Mouse (Mus musculus) forebrain, embryonic 14.5 days (tissue): Measurements from ENCODE around the gene Rbm48. TPM values are rescaled to one million over a fixed set of nuclear protein-coding genes. Genes with fewer than 3 reads are reported as not detected.

Source experiments
- ATAC-seq: fragments of 200-750 bp; cut with Nextera tagmentation; 2 replicates; pipeline ENCODE4 v1.8.0; 2017; ENCODE audit warnings: mild to moderate bottlenecking, moderate library complexity
- DNase-seq: peaks from one replicate; pipeline ENCODE4 v3.0.0-alpha.2; 2015; ENCODE audit warnings: low spot score
- H3K27ac ChIP-seq: fragments of 300-500 bp; sonication (generic); 2 replicates; pipeline ENCODE4 v1.5.1; 2014; ENCODE audit warnings: low read depth, mild to moderate bottlenecking, control low read depth, low read length, moderate library complexity
- H3K27me3 ChIP-seq: fragments of 300-500 bp; sonication (generic); replicated peaks from 2 replicates; pipeline ENCODE4 v1.6.1; 2014; ENCODE audit warnings: low read length, control low read depth, mixed read lengths; ENCODE audit not compliant: control insufficient read depth, insufficient read depth
- H3K36me3 ChIP-seq: fragments of 300-500 bp; sonication (generic); 2 replicates; pipeline ENCODE4 v1.6.1; 2014; ENCODE audit warnings: low read length, control low read depth; ENCODE audit not compliant: control insufficient read depth, insufficient read depth
- H3K4me1 ChIP-seq: fragments of 300-500 bp; sonication (generic); 2 replicates; pipeline ENCODE4 v1.6.1; 2014; ENCODE audit warnings: antibody characterized with exemption, low read length, control low read depth; ENCODE audit not compliant: control insufficient read depth, insufficient read depth
- H3K4me2 ChIP-seq: fragments of 300-500 bp; sonication (generic); 2 replicates; pipeline ENCODE4 v1.6.1; 2014; ENCODE audit warnings: mild to moderate bottlenecking, control low read depth, low read length
- H3K4me3 ChIP-seq: fragments of 300-500 bp; sonication (generic); 2 replicates; pipeline ENCODE4 v1.5.1; 2014; ENCODE audit warnings: low read depth, low read length, control low read depth
- H3K9ac ChIP-seq: fragments of 300-500 bp; sonication (generic); 2 replicates; pipeline ENCODE4 v1.6.1; 2014; ENCODE audit warnings: mild to moderate bottlenecking, low read length, control low read depth, moderate library complexity
- H3K9me3 ChIP-seq: fragments of 300-500 bp; sonication (generic); replicated peaks from 2 replicates; pipeline ENCODE4 v1.6.1; 2016; ENCODE audit warnings: low read length, control low read depth, mixed read lengths; ENCODE audit not compliant: control insufficient read depth
- WGBS: fragments of 180-500 bp; shearing (Covaris S2); extraction: QIAGEN DNeasy Blood & Tissue Kit; methylation state at CpG from one replicate; pipeline ENCODE4 v1.1.7; 2014; 5-methylcytosine and 5-hydroxymethylcytosine counted together
- polyA plus RNA-seq: library from polyadenylated mRNA; unstranded; fragments of >200 nt; fragmentation: Nextera tagmentation; extraction: Ambion mirVana; gene quantifications from 2 replicates; pipeline ENCODE4 v1.2.1, GENCODE M21; 2014

The Rbm48 gene
- polyA plus RNA-seq, 1 experiment from 2014 or later = 17.3 TPM

- peaks cover 92% of the 10 kb centered on the region for H3K36me3 ChIP-seq
- H3K9me3 ChIP-seq = no peaks in the 10 kb centered on the region
- H3K27ac ChIP-seq = no peak overlapping the region
- no peak overlapping the region for H3K9ac ChIP-seq
- no peaks in the 10 kb centered on the region for H3K4me1 ChIP-seq
- DNase-seq (no peak), ATAC-seq (no peak)
- H3K4me3 ChIP-seq = no peak overlapping the region
- 96% methylated on average over 7 of the region's 7 CpGs for WGBS
- H3K27me3 ChIP-seq = no peaks in the 10 kb centered on the region
- no peak overlapping the region for H3K4me2 ChIP-seq
Observed at GRCm38 (mm10) chr5:3579066-3579465, 17.3 kb downstream of the Rbm48 start.

- H3K4me3 ChIP-seq = no peak overlapping the region
- ATAC-seq (no peak), DNase-seq (no peak)
- no peak overlapping the region for H3K4me2 ChIP-seq
- peaks cover 92% of the 10 kb centered on the region for H3K36me3 ChIP-seq
- H3K9ac ChIP-seq = no peak overlapping the region
- no peaks in the 10 kb centered on the region for H3K9me3 ChIP-seq
- WGBS = 97% methylated on average over 2 of the region's 2 CpGs
- no peaks in the 10 kb centered on the region for H3K27me3 ChIP-seq
- no peaks in the 10 kb centered on the region for H3K4me1 ChIP-seq
- no peak overlapping the region for H3K27ac ChIP-seq
Observed at GRCm38 (mm10) chr5:3577939-3578338, 18.4 kb downstream of the Rbm48 start.

DNA sequence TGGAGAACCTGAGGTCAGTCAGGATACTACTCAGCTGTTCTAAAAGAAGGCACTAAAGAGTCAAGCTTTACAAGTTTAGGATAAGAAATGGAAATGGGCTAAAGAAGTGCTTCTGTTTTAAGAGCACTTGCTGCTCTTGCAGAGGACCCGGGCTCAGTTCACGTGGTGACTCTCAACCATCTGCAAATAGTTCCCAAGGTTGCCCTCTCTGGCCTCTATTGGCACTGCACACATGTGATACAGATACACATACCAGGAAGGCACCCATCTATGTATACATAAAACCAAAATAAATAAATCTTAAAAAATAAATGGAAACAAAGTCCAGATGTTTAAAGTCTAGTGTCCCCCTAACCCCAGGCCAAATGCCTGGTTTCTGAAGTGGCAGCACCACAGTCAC lies 21.6 kb downstream of the Rbm48 start:
- H3K9me3 ChIP-seq = no peaks in the 10 kb centered on the region
- no peak for ATAC-seq
- H3K4me2 ChIP-seq = no peak overlapping the region
- no peak overlapping the region for H3K27ac ChIP-seq
- peaks cover 94% of the 10 kb centered on the region for H3K36me3 ChIP-seq
- no peak for DNase-seq
- WGBS = 94% methylated on average over 2 of the region's 2 CpGs
- no peak overlapping the region for H3K9ac ChIP-seq
- H3K4me3 ChIP-seq = no peak overlapping the region
- H3K4me1 ChIP-seq = no peaks in the 10 kb centered on the region
- H3K27me3 ChIP-seq = no peaks in the 10 kb centered on the region

DNA sequence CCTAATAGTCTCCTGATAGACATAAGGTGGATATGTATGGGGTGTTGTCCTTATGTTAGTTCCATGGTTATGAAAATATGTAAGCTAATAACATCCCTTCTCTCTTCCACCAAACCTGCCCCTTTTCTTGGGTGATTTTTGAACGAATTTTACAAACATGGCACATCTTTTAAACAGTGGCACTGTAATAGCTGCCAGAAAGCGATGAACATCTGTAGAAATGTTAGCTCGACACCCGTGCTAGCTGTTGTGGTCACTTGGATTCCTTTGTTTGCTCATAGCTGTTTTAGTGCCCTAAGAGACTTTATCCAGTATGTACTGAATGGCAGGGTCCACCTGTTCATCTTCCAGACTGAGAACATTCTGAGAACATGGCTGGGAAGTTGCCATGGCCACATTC lies 25.1 kb downstream of the Rbm48 start, which contains the start of gene 1700109H08Rik:
Gene 1700109H08Rik, plus strand, starts transcription at position 301 of the 400 bp plus-strand sequence.
- no peak within 1 kb of the TSS for H3K9ac ChIP-seq
- no peak for DNase-seq
- H3K9me3 ChIP-seq = no peaks in the 10 kb centered on the region
- H3K4me2 ChIP-seq = no peak within 1 kb of the TSS
- H3K4me1 ChIP-seq = no peaks in the 10 kb centered on the region
- 91% methylated on average over 4 of the region's 4 CpGs for WGBS
- no peaks in the 10 kb centered on the region for H3K27me3 ChIP-seq
- H3K27ac ChIP-seq = no peak within 1 kb of the TSS
- no peak within 1 kb of the TSS for H3K4me3 ChIP-seq
- H3K36me3 ChIP-seq = peaks cover 84% of the 10 kb centered on the region
- ATAC-seq = no peak

DNA sequence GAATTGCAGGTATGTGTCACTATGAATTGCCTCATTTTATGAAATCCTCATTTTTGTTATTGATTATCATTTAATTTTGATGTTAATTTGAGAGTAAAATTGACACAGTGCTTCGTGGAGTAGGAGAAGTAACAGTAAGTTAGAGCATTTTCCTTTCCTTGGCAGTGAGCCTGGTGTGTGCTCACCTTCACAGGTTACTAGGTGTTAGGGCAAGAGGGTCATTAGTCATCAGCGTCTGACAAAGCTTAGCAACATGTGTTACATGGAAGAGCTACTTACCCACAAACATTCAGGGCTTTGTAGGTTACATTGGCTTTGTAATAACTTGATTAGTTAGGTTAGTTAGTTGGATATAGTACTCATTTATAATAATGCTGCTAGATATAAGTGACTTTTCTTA lies 42.2 kb downstream of the Rbm48 start:
- H3K4me1 ChIP-seq = no peaks in the 10 kb centered on the region
- no peak overlapping the region for H3K27ac ChIP-seq
- DNase-seq = no peak
- no peak overlapping the region for H3K9ac ChIP-seq
- no peak overlapping the region for H3K4me2 ChIP-seq
- no peak overlapping the region for H3K4me3 ChIP-seq
- no peaks in the 10 kb centered on the region for H3K9me3 ChIP-seq
- peaks cover 37% of the 10 kb centered on the region for H3K36me3 ChIP-seq
- H3K27me3 ChIP-seq = no peaks in the 10 kb centered on the region
- ATAC-seq = no peak
- whole genome bisulfite sequencing = 89% methylated on average over 2 of the region's 2 CpGs

GRCm38 (mm10) chr5:3551481-3551880 lies 44.9 kb downstream of the Rbm48 start:
- H3K27me3 ChIP-seq = no peaks in the 10 kb centered on the region
- 88% methylated on average over 1 of the region's 1 CpGs for WGBS

DNA sequence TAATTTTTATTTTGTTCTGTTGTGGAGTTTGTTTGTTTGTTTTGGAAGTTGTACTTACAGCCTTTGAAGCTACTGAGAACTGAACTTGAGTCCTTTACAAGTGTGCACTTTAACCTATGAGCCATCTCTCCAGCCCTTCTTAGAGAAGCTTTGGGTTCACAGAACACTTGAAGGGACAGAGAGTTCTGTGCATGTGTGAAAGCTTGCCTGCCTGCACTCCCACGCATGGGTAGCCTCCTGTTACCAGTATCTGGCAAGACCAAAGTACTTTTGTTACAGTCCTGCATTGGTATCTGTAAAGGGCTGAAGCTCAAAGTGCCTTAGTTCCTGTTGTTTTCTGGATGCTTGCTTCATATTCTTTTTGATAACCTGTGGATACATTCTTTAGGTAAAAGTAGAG lies 50.2 kb downstream of the Rbm48 start:
- H3K36me3 ChIP-seq = peaks cover 2% of the 10 kb centered on the region
- no peaks in the 10 kb centered on the region for H3K9me3 ChIP-seq
- no peak for DNase-seq
- peaks cover 8% of the 10 kb centered on the region for H3K4me1 ChIP-seq
- ATAC-seq = no peak
- H3K27me3 ChIP-seq = no peaks in the 10 kb centered on the region
- H3K4me2 ChIP-seq = no peak overlapping the region
- no peak overlapping the region for H3K4me3 ChIP-seq
- 84% methylated on average over 1 of the region's 1 CpGs for WGBS
- H3K27ac ChIP-seq = no peak overlapping the region
- H3K9ac ChIP-seq = no peak overlapping the region

More at GRCm38 (mm10) chr5:3551481-3551880, 44.9 kb downstream of the Rbm48 start:
- H3K4me2 ChIP-seq = no peak overlapping the region
- H3K9ac ChIP-seq = no peak overlapping the region
- no peaks in the 10 kb centered on the region for H3K4me1 ChIP-seq
- no peak overlapping the region for H3K4me3 ChIP-seq
- ATAC-seq (no peak), DNase-seq (no peak)
- H3K36me3 ChIP-seq = peaks cover 20% of the 10 kb centered on the region
- no peak overlapping the region for H3K27ac ChIP-seq
- no peaks in the 10 kb centered on the region for H3K9me3 ChIP-seq

DNA sequence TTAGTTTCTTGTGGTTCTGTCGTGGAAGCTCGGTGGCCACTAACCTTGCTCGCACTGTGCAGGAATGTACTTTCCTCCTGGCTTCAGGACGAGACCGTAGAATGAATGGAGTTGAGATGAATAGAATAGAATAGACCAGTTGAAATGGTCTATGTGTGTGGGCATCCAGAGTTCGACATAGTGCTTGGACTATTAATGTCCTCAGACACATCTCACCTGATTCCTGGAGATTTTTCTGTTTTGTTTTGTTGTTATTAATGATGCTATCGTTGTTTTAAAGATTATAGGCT lies 52.0 kb downstream of the Rbm48 start:
- H3K36me3 ChIP-seq = peaks cover 2% of the 10 kb centered on the region
- no peak overlapping the region for H3K27ac ChIP-seq
- H3K9me3 ChIP-seq = no peaks in the 10 kb centered on the region
- peak; percentile 24; the same call in 1 of the 2 replicates for ATAC-seq
- no peaks in the 10 kb centered on the region for H3K27me3 ChIP-seq
- peak overlapping the region; percentile 51 for H3K4me2 ChIP-seq
- DNase-seq = no peak
- peaks cover 8% of the 10 kb centered on the region for H3K4me1 ChIP-seq
- H3K9ac ChIP-seq = peak overlapping the region; percentile 89
- H3K4me3 ChIP-seq = peak overlapping the region; percentile 92
- WGBS = 10% methylated on average over 7 of the region's 7 CpGs

- peak within 1 kb of the TSS; percentile 89 for H3K9ac ChIP-seq
- DNase-seq (peak; percentile 95), ATAC-seq (peak; percentile 98)
- peak within 1 kb of the TSS; percentile 51 for H3K4me2 ChIP-seq
- H3K4me1 ChIP-seq = peaks cover 8% of the 10 kb centered on the region
- H3K27me3 ChIP-seq = no peaks in the 10 kb centered on the region
- no peaks in the 10 kb centered on the region for H3K9me3 ChIP-seq
- peak within 1 kb of the TSS; percentile 90 for H3K27ac ChIP-seq
- H3K36me3 ChIP-seq = peaks cover 2% of the 10 kb centered on the region
- WGBS = under 1% methylated on average over 69 of the region's 80 CpGs
- peak within 1 kb of the TSS; percentile 92 for H3K4me3 ChIP-seq
Observed at GRCm38 (mm10) chr5:3543629-3544479, 52.5 kb downstream of the Rbm48 start, which contains the start of gene Fam133b. TSS of gene Fam133b (plus strand) at chr5:3543833.
